Mouse (Mus musculus): ENCODE results near the gene Zfp169. TPM values are rescaled to one million over a fixed set of nuclear protein-coding genes. Genes with fewer than 3 reads are reported as not detected.

The Zfp169 gene
- 3.4 and 11.5 TPM in 2 replicates for polyA plus RNA-seq (2012; rRNA removed)

DNA sequence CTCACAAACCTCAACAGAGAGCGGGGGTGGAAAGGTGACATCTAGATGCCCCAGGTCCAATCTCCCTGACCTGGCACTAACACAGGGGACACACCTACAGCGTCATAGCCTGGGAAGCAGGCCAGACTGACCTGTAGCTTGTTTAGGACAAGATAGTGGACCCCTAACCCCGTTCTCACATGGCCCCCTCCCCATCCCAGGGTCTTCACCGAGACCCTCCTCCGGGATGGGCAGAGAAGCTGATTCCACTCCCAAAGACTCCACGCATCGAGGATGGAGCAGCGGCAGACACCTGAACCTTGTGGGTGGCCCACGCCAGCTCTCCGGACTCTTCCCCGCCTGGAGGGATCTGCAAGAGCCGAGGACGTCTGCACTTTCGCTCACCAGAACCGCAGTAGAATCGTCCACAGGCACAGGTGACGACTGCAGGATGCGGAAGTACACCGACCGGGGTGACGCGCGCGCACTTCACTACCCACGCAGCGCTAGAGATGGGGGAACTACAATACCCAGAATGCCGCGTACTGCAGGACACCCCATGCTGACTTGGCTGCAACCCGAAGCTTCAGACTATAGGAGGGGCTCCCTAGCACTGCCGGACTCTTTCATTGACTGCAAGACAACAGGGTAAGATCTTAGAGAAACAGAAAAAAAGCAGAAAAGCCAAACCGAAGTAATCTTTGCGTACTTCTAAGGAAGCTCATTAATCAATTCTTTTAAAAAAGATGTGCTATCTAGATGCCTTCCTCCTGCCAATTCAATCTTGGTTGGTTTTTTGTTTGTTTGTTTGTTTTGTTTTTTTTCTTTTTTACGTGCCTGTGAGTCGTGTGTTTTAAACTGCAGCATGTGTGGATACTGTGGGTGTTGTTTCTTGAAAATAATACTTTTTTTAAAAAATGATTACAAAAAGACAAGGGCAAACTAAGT is at the start of gene Zfp169, which contains the start of gene A830005F24Rik:
Zfp169 (minus strand) TSS at position 449 of the 927 bp plus-strand sequence.
A830005F24Rik (plus strand) TSS at position 568 of the 927 bp plus-strand sequence.
- DNase-seq (ENCODE audit: low read depth, low spot score) = peak; percentile 82
- under 1% methylated on average over 34 of the region's 34 CpGs for WGBS

GRCm38 (mm10) chr13:48562336-48562735 is 49.1 kb upstream of the Zfp169 start:
- no peak for DNase-seq (ENCODE audit: low read depth, low spot score)
- WGBS = 79% methylated on average over 5 of the region's 5 CpGs

- WGBS = 95% methylated on average over 2 of the region's 2 CpGs
- DNase-seq (ENCODE audit: low read depth, low spot score) = no peak
Measured at GRCm38 (mm10) chr13:48561481-48561880, 48.2 kb upstream of the Zfp169 start.

GRCm38 (mm10) chr13:48555976-48556375 is 42.7 kb upstream of the Zfp169 start:
- DNase-seq (ENCODE audit: low read depth, low spot score) = no peak
- 82% methylated on average over 1 of the region's 1 CpGs for WGBS

DNA sequence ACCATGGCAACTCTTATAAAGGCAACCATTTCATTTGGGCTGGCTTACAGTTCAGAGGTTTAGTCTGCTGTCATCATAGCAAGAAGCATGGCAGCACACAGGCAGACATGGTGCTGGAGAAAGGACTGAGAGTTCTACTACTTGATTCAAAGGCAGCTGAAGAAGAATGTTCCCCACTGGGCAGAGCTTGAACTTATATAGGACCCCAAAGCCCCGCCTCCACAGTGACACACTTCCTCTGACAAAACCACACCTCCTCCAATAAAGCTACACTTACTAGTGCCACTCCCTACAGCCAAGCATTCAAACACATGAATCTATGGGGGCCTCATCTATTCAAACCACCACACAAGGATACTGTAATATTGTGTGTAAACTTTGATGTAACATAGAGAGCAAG is 41.3 kb upstream of the Zfp169 start:
- 92% methylated on average over 1 of the region's 1 CpGs for WGBS
- no peak for DNase-seq (ENCODE audit: low read depth, low spot score)

- no peak for DNase-seq (ENCODE audit: low read depth, low spot score)
- WGBS = 82% methylated on average over 5 of the region's 5 CpGs
Measured at GRCm38 (mm10) chr13:48553511-48553910, 40.3 kb upstream of the Zfp169 start.

- WGBS = 5% methylated on average over 21 of the region's 21 CpGs
- peak; percentile 67 for DNase-seq (ENCODE audit: low read depth, low spot score)
Measured at GRCm38 (mm10) chr13:48552181-48553090, 39.2 kb upstream of the Zfp169 start.

DNA sequence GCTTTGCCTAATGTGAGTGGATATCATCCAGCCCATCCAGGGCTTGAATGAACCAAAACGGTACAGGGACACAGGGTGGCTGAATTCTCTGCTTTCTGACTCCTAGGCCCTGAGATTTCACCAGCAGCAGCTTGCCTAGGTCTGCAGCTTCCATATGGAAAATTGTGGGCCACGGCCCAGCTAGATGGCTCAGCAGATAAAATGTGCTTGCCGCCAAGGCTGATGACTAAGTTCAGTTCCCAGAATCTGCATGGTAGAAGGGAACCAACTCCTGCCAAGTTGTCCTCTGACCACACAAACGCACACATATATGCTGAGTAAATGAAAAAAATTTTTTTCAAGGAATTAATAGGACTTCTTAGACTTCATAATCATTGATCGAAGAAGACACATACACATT is 35.0 kb upstream of the Zfp169 start:
- 89% methylated on average over 5 of the region's 5 CpGs for WGBS
- no peak for DNase-seq (ENCODE audit: low read depth, low spot score)

- no peak for DNase-seq (ENCODE audit: low read depth, low spot score)
- 96% methylated on average over 6 of the region's 6 CpGs for WGBS
Measured at GRCm38 (mm10) chr13:48547623-48548022, 34.4 kb upstream of the Zfp169 start.

GRCm38 (mm10) chr13:48546330-48546917 is 33.2 kb upstream of the Zfp169 start:
- WGBS = under 1% methylated on average over 72 of the region's 72 CpGs
- DNase-seq (ENCODE audit: low read depth, low spot score) = peak; percentile 89

DNA sequence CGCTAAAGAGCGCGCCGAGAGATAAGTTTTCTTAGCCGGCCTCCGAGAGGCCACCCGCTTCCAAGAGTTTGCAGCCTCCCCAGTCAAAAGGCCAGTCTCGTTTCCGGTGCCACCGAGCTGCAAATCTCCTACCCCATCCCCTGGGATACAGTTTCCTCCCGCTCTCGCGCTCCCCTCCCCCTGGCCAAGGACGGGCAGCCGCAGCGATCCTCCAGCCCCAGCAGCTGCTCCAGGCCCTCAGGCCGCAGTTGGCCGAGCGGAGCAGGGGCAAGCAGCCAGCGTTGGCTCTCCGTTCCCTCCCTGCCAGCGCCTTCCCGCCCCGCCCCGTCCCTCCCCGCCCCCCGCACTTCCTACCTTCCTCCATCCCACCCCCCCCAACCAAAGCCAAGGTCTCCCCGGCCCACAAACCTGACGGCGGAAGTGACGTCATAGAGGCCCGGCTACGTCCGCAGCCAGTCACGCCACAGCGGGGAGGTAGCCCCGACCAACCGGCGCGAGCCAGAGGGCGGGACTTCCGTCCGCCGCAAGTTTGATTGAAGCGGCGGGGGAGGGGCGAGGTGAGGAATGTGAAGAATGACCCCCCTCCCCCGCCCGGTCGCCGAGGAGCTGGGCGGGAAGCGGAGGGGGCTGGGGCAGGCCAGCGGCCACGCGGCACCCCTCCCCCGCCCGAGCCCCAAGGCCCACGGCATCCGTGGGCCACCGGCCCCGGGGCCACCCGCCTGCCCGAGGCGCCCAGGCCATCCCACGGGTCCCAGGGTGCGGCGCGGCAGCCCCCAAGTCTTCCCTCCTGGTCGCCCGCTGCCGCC is 32.4 kb upstream of the Zfp169 start:
- under 1% methylated on average over 67 of the region's 72 CpGs for WGBS
- peak; percentile 94 for DNase-seq (ENCODE audit: low read depth, low spot score)

- no peak for DNase-seq (ENCODE audit: low read depth, low spot score)
- 15% methylated on average over 4 of the region's 4 CpGs for WGBS
Measured at GRCm38 (mm10) chr13:48544867-48545266, 31.6 kb upstream of the Zfp169 start.

GRCm38 (mm10) chr13:48544391-48544790 is 31.1 kb upstream of the Zfp169 start:
- DNase-seq (ENCODE audit: low read depth, low spot score) = no peak

DNA sequence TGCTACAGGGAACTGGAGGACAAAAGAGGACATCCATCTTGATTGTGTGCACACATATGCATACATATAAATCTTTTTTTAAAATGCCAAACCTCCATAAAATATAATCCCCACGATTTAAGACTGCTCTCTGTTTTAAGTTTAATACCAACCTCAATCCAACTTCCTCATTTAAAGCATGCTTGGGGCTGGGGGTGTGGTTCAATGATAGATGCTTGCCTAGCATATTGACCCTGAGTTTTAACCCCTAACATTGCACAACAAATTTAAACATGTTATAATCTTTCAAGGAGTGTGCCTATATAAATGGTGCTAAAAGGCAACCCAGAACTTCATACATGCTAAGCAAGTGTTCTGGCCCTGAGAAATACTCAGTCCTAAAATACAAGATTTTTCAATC is 27.2 kb upstream of the Zfp169 start:
- DNase-seq (ENCODE audit: low read depth, low spot score) = no peak
- WGBS = 6% methylated on average over 1 of the region's 1 CpGs

GRCm38 (mm10) chr13:48533441-48533840 is 20.2 kb upstream of the Zfp169 start:
- WGBS = 88% methylated on average over 5 of the region's 5 CpGs
- DNase-seq (ENCODE audit: low read depth, low spot score) = no peak

DNA sequence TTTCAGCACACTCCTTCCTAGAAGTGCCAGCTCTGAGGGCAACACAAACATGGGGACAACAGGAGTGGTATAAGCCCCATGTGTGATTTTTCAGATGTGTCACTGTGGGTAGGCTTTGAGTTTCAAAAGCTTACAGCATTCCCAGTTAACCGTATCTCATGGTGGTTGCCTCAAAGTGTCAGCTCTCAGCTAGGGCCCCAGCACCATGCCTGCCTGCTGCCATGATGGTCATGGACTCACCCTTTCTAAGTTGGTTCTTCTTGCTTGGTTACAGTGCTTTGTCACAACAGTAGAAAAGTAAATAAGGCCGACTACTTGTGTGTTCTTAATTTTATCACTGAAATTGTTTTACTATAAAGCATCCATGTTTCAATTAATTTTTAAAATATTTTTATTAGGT is 18.2 kb upstream of the Zfp169 start:
- DNase-seq (ENCODE audit: low read depth, low spot score) = no peak
- 66% methylated on average over 2 of the region's 2 CpGs for whole genome bisulfite sequencing

- 25% methylated on average over 2 of the region's 2 CpGs for WGBS
- DNase-seq (ENCODE audit: low read depth, low spot score) = no peak
Measured at GRCm38 (mm10) chr13:48530685-48531084, 17.4 kb upstream of the Zfp169 start.

GRCm38 (mm10) chr13:48529028-48529427 is 15.8 kb upstream of the Zfp169 start:
- WGBS = 41% methylated on average over 2 of the region's 2 CpGs
- no peak for DNase-seq (ENCODE audit: low read depth, low spot score)
